Mouse (Mus musculus): ENCODE results near the gene Slc25a27.

The Slc25a27 gene

DNA sequence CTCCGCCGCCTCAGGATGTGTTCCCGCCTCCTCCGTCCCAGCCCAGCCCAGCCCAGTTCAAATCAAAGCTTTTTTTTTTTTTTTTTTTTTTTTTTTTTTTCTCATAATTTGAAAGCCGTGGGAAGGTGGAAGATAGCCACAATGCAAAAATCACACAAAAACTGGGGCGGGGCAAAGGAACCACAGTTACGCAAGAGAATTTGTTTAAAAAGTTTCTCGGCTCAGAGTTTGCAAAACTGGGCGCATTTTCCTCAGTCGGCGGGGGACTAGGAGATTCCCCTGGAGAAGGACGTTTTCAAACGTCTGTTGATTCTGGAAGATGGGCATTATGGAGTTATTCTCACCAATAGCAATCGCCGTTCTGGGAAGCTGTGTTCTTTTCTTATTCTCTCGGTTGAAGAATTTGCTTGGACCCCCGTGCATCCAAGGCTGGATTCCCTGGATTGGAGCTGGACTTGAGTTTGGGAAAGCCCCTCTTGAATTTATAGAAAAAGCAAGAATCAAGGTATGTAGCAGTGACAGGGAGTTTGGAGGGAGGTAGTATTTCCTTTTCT lies 353 bp upstream of the Slc25a27 start, which contains the start of gene Cyp39a1:
Gene Cyp39a1 (plus strand): TSS at position 136 of the 554 bp plus-strand sequence.
- Histone ChIP-seq H3K4me1 (replicated peaks; ENCODE audit: low read depth, low read length) (peaks cover 28% of the 10 kb centered on the region), H3K9me3 (ENCODE audit: low read length) (no peaks in the 10 kb centered on the region), H3K4me3 (replicated peaks; ENCODE audit: low read length) (peak within 1 kb of the TSS; percentile 89), H3K27me3 (ENCODE audit: insufficient read depth, low read length) (no peaks in the 10 kb centered on the region), H3K36me3 (ENCODE audit: insufficient read depth, low read length) (peaks cover 12% of the 10 kb centered on the region)
- TF ChIP-seq NANOG (IDR thresholded peaks at IDR 0.05; ENCODE audit: borderline replicate concordance, low read length) (no peak), CTCF (conservative IDR thresholded peaks at IDR 0.05; ENCODE audit: low read length) (no peak), POU5F1 (IDR thresholded peaks at IDR 0.05; ENCODE audit: borderline replicate concordance, low read length) (no peak)

DNA sequence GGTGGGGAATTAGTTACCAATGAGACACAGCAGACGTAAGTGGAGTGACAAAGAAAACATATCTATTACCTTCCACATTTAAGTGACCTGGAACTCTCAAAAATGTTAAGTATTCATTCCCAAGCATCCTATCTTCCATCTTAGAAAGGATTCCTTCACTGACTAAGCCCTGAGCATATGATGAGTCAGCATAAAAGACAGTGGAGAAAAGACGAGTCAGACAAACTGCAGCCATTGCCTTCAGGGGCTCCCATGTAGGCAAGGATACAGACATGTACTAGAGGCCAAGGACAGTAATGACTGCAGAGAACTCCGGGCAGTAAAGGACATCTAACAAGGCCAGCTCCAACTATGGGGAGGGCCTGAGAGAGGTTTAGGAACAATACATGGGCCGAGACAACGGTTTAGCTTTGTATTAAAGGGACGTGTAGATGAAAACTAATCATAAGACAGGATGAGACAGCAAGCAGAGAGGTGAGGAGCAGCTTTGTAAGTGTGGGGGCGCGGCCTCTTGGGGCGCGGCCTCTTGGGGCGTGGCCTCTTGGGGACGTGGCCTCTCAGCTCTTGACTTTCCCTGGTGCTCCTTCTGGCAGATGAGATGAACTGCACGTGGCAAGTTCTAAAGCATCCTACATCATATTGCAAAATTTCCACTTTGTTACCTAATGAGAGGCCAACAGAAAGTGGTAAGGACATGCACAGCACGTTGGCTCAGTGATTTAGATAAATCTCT lies 15.5 kb downstream of the Slc25a27 start:
- H3K4me1 ChIP-seq (replicated peaks; ENCODE audit: low read depth, low read length), result peaks cover 12% of the 10 kb centered on the region
- no peaks in the 10 kb centered on the region for H3K27me3 ChIP-seq (ENCODE audit: insufficient read depth, low read length)
- H3K36me3 ChIP-seq (ENCODE audit: insufficient read depth, low read length), result peaks cover 20% of the 10 kb centered on the region
- H3K4me3 ChIP-seq (replicated peaks; ENCODE audit: low read length), result no peak overlapping the region
- TF ChIP-seq NANOG (IDR thresholded peaks at IDR 0.05; ENCODE audit: borderline replicate concordance, low read length) (no peak), CTCF (conservative IDR thresholded peaks at IDR 0.05; ENCODE audit: low read length) (peak; percentile 32)
- no peaks in the 10 kb centered on the region for H3K9me3 ChIP-seq (ENCODE audit: low read length)

DNA sequence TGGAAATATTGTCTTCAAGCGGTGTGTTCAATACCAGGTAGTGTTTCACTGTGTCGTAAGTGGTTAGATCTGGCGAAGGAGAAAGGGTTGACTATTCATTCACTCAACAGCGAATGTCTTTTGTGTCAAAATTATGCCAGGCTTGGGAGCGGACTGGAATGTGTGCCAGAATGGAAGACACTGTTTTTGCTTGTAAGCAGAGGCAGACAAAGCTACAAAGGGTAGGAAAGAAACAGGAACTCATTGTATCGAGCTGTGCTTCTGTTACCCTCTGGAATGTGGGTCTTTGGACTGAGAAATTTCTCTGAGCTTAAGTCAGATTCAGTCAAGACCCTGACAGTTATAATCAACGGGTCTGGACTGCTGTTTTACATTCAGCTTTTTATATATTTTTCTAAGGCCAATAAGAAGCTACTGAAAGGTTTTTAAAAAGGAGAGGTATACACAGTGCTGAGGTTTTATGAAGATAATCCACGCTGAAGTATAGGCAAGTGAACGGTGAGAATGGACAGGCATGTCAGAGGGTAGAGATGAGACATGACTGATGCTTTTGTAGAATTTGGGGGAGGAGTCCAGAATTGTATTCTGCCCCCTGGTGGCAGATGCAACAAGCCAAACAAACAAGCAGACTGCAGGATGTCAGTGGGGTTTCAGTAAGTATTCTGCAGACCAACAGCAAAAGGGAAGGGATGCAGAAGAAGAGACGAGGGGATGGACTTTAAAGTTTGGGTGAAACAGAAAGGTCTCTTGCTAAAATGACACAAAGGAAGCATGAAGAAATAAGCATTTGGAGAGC lies 17.2 kb downstream of the Slc25a27 start:
- Histone ChIP-seq H3K4me3 (replicated peaks; ENCODE audit: low read length) (no peak overlapping the region), H3K4me1 (replicated peaks; ENCODE audit: low read depth, low read length) (peaks cover 12% of the 10 kb centered on the region), H3K27me3 (ENCODE audit: insufficient read depth, low read length) (no peaks in the 10 kb centered on the region), H3K9me3 (ENCODE audit: low read length) (peaks cover 5% of the 10 kb centered on the region; the same call in 1 of the 2 replicates), H3K36me3 (ENCODE audit: insufficient read depth, low read length) (peaks cover 35% of the 10 kb centered on the region)
- no peak for TF ChIP-seq POU5F1 (IDR thresholded peaks at IDR 0.05; ENCODE audit: borderline replicate concordance, low read length)
- no peak for TF ChIP-seq NANOG (IDR thresholded peaks at IDR 0.05; ENCODE audit: borderline replicate concordance, low read length)
- TF ChIP-seq CTCF (conservative IDR thresholded peaks at IDR 0.05; ENCODE audit: low read length), result peak; percentile 87

GRCm38 (mm10) chr17:43646925-43647324 lies 20.1 kb downstream of the Slc25a27 start:
- TF ChIP-seq NANOG (IDR thresholded peaks at IDR 0.05; ENCODE audit: borderline replicate concordance, low read length), result no peak
- H3K36me3 ChIP-seq (ENCODE audit: insufficient read depth, low read length), result peaks cover 44% of the 10 kb centered on the region
- peaks cover 8% of the 10 kb centered on the region for H3K4me1 ChIP-seq (replicated peaks; ENCODE audit: low read depth, low read length)
- H3K9me3 ChIP-seq (ENCODE audit: low read length), result peaks cover 5% of the 10 kb centered on the region; the same call in 1 of the 2 replicates
- H3K4me3 ChIP-seq (replicated peaks; ENCODE audit: low read length), result no peak overlapping the region
- no peaks in the 10 kb centered on the region for H3K27me3 ChIP-seq (ENCODE audit: insufficient read depth, low read length)

DNA sequence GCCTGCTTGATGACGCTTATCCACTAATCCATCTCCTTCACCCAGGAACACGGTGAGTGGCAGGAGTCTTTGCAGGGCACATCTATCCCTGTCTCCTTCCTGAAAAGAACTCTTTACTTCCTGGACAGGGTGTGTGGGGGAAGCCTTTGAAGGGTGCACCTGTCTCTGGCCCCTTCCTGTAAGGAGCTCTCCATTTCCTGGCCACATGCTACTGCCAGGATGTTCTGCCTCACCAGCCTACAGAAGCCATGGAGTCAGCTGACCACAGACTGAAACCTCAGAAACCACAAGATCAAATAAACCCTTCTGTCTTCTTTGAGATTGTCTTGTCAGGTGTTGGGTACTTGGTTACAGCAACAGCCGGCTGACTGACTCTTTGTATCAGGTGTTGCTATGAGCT lies 21.9 kb downstream of the Slc25a27 start:
- no peaks in the 10 kb centered on the region for H3K27me3 ChIP-seq (ENCODE audit: insufficient read depth, low read length)
- TF ChIP-seq CTCF (conservative IDR thresholded peaks at IDR 0.05; ENCODE audit: low read length), result no peak
- TF ChIP-seq POU5F1 (IDR thresholded peaks at IDR 0.05; ENCODE audit: borderline replicate concordance, low read length), result no peak
- no peak for TF ChIP-seq NANOG (IDR thresholded peaks at IDR 0.05; ENCODE audit: borderline replicate concordance, low read length)
- H3K36me3 ChIP-seq (ENCODE audit: insufficient read depth, low read length), result peaks cover 44% of the 10 kb centered on the region
- H3K4me1 ChIP-seq (replicated peaks; ENCODE audit: low read depth, low read length), result no peaks in the 10 kb centered on the region
- no peak overlapping the region for H3K4me3 ChIP-seq (replicated peaks; ENCODE audit: low read length)
- peaks cover 5% of the 10 kb centered on the region; the same call in 1 of the 2 replicates for H3K9me3 ChIP-seq (ENCODE audit: low read length)

DNA sequence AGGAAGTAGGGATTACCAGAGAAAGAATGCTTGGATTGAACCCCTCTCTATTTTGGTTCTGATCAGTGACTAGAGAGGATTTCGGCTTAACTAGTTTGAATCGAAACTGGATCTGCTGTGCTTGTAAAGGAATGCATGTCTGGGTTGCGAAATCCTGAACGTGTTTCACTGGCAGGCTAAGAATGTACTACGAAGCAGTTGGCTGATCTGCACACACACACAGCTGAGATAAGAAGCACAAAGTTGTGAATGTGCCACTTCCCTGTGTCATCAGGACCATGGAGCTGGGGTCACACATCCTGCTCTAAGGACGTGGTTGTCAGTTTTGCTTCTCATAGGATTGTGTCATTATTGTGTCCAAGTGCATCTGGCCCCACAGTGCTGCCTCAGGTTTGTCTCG lies 22.6 kb downstream of the Slc25a27 start:
- Histone ChIP-seq H3K4me1 (replicated peaks; ENCODE audit: low read depth, low read length) (peaks cover 1% of the 10 kb centered on the region), H3K27me3 (ENCODE audit: insufficient read depth, low read length) (no peaks in the 10 kb centered on the region), H3K4me3 (replicated peaks; ENCODE audit: low read length) (no peak overlapping the region), H3K9me3 (ENCODE audit: low read length) (peaks cover 5% of the 10 kb centered on the region; the same call in 1 of the 2 replicates), H3K36me3 (ENCODE audit: insufficient read depth, low read length) (peaks cover 41% of the 10 kb centered on the region)
- TF ChIP-seq NANOG (IDR thresholded peaks at IDR 0.05; ENCODE audit: borderline replicate concordance, low read length) (no peak), POU5F1 (IDR thresholded peaks at IDR 0.05; ENCODE audit: borderline replicate concordance, low read length) (no peak), CTCF (conservative IDR thresholded peaks at IDR 0.05; ENCODE audit: low read length) (no peak)

GRCm38 (mm10) chr17:43643191-43643590 lies 23.8 kb downstream of the Slc25a27 start:
- peaks cover 5% of the 10 kb centered on the region for H3K4me1 ChIP-seq (replicated peaks; ENCODE audit: low read depth, low read length)
- H3K4me3 ChIP-seq (replicated peaks; ENCODE audit: low read length), result no peak overlapping the region
- no peaks in the 10 kb centered on the region for H3K27me3 ChIP-seq (ENCODE audit: insufficient read depth, low read length)
- H3K36me3 ChIP-seq (ENCODE audit: insufficient read depth, low read length), result peaks cover 38% of the 10 kb centered on the region
- TF ChIP-seq CTCF (conservative IDR thresholded peaks at IDR 0.05; ENCODE audit: low read length), result no peak
- no peak for TF ChIP-seq POU5F1 (IDR thresholded peaks at IDR 0.05; ENCODE audit: borderline replicate concordance, low read length)
- TF ChIP-seq NANOG (IDR thresholded peaks at IDR 0.05; ENCODE audit: borderline replicate concordance, low read length), result no peak
- peaks cover 5% of the 10 kb centered on the region; the same call in 1 of the 2 replicates for H3K9me3 ChIP-seq (ENCODE audit: low read length)

GRCm38 (mm10) chr17:43640825-43641224 lies 26.2 kb downstream of the Slc25a27 start:
- TF ChIP-seq POU5F1 (IDR thresholded peaks at IDR 0.05; ENCODE audit: borderline replicate concordance, low read length) (no peak), CTCF (conservative IDR thresholded peaks at IDR 0.05; ENCODE audit: low read length) (peak; percentile 41)

More at GRCm38 (mm10) chr17:43640825-43641224, 26.2 kb downstream of the Slc25a27 start:
- H3K4me3 ChIP-seq (replicated peaks; ENCODE audit: low read length), result no peak overlapping the region
- peaks cover 23% of the 10 kb centered on the region for H3K36me3 ChIP-seq (ENCODE audit: insufficient read depth, low read length)
- peaks cover 2% of the 10 kb centered on the region; the same call in 1 of the 2 replicates for H3K9me3 ChIP-seq (ENCODE audit: low read length)
- H3K4me1 ChIP-seq (replicated peaks; ENCODE audit: low read depth, low read length), result peaks cover 5% of the 10 kb centered on the region
- no peaks in the 10 kb centered on the region for H3K27me3 ChIP-seq (ENCODE audit: insufficient read depth, low read length)
